Mouse (Mus musculus) ES-E14 (cell line): ENCODE results near the gene Slc25a1.

Experiments
- HCFC1 ChIP-seq: IDR thresholded peaks from 2 replicates; pipeline ENCODE4 v1.6.1; 2012; ENCODE audit warnings: low read length, inconsistent platforms, borderline replicate concordance; ENCODE audit not compliant: insufficient read depth
- ZC3H11A ChIP-seq: IDR thresholded peaks from 2 replicates; pipeline ENCODE4 v1.6.1; 2012; ENCODE audit warnings: low read depth, mild to moderate bottlenecking, inconsistent platforms, low read length, borderline replicate concordance

GRCm38 (mm10) chr16:17920586-17920985 lies 7.4 kb downstream of the Slc25a1 start:
- TF ChIP-seq ZC3H11A (no peak), HCFC1 (no peak)
